Mouse (Mus musculus): Measurements from ENCODE around the gene Susd4. TPM values are rescaled to one million over a fixed set of nuclear protein-coding genes. Genes with fewer than 3 reads are reported as not detected.

The Susd4 gene
- polyA plus RNA-seq, 1 experiment from 2014 or later, result 13.1 TPM

Other genes with a start within 250 kb of the Susd4 start
- gene Capn2, start 246.3 kb upstream of the Susd4 start, polyA plus RNA-seq (2014; fragmentation: Nextera tagmentation; extraction: Ambion mirVana), result 80.8 and 89.1 TPM in 2 replicates
- gene Capn8, start 198.9 kb upstream of the Susd4 start, polyA plus RNA-seq (2014; fragmentation: Nextera tagmentation; extraction: Ambion mirVana), result not detected in 2 replicates
- not detected in 2 replicates for gene Ccdc185, start 14.7 kb upstream of the Susd4 start, polyA plus RNA-seq (2014; fragmentation: Nextera tagmentation; extraction: Ambion mirVana)
- 0.59 and 1.0 TPM in 2 replicates for gene Tlr5, start 190.9 kb downstream of the Susd4 start, polyA plus RNA-seq (2014; fragmentation: Nextera tagmentation; extraction: Ambion mirVana)

All from embryonic facial prominence, embryonic 11.5 days (tissue).